8 mouse cellular contexts compared by ENCODE assay signal in genomic region chr8:47381216-47381615, GRCm38 (mm10).
DNase-seq lines count a peak whose midpoint lies in the region; ATAC-seq and TF ChIP-seq lines count a peak whose summit lies in the region.

No protein-coding gene starts in this region.

- H3K36me3 ChIP-seq in midbrain, postnatal 0 days (ENCODE audit: insufficient read depth, low read length): no peaks in the 10 kb centered on the region
- H3K36me3 ChIP-seq in midbrain, embryonic 11.5 days (ENCODE audit: control insufficient read depth, insufficient read depth, low read length): no peaks in the 10 kb centered on the region
- H3K36me3 ChIP-seq in heart, embryonic 15.5 days: no peaks in the 10 kb centered on the region

- peak overlapping the region; percentile 66; the same call in 1 of the 2 replicates for H3K27ac ChIP-seq in gastrocnemius, adult 2 months
- H3K27ac ChIP-seq in midbrain, postnatal 0 days (ENCODE audit: low read depth, low read length): no peak overlapping the region
- H3K27ac ChIP-seq in midbrain, embryonic 11.5 days (ENCODE audit: low read depth, low read length): no peak overlapping the region
- H3K27ac ChIP-seq in heart, embryonic 15.5 days: peak overlapping the region; percentile 73

- TF ChIP-seq CTCF in gastrocnemius, adult 2 months (IDR thresholded peaks at IDR 0.05): no peak
- TF ChIP-seq CTCF in midbrain, postnatal 0 days (IDR thresholded peaks at IDR 0.05): no peak

- no peaks in the 10 kb centered on the region for H3K4me1 ChIP-seq in midbrain, postnatal 0 days (ENCODE audit: insufficient read depth, low read length)
- no peaks in the 10 kb centered on the region for H3K4me1 ChIP-seq in midbrain, embryonic 11.5 days (ENCODE audit: control insufficient read depth, insufficient read depth, low read length)
- H3K4me1 ChIP-seq in heart, embryonic 15.5 days (replicated peaks): peaks cover 19% of the 10 kb centered on the region

- no peak overlapping the region for H3K4me3 ChIP-seq in gastrocnemius, adult 2 months
- no peak overlapping the region for H3K4me3 ChIP-seq in midbrain, postnatal 0 days (ENCODE audit: low read depth, low read length)
- H3K4me3 ChIP-seq in midbrain, embryonic 11.5 days (ENCODE audit: low read depth, low read length): no peak overlapping the region
- H3K4me3 ChIP-seq in heart, embryonic 15.5 days: no peak overlapping the region

- no peak overlapping the region for H3K4me2 ChIP-seq in midbrain, postnatal 0 days (ENCODE audit: low read depth, low read length, poor library complexity, severe bottlenecking)
- no peak overlapping the region for H3K4me2 ChIP-seq in midbrain, embryonic 11.5 days
- peak overlapping the region; percentile 13; the same call in 1 of the 2 replicates for H3K4me2 ChIP-seq in heart, embryonic 15.5 days

- H3K9ac ChIP-seq in midbrain, postnatal 0 days (replicated peaks; ENCODE audit: low read length, poor library complexity, severe bottlenecking): no peak overlapping the region
- no peak overlapping the region for H3K9ac ChIP-seq in midbrain, embryonic 11.5 days (ENCODE audit: low read length)
- H3K9ac ChIP-seq in heart, embryonic 15.5 days: no peak overlapping the region

- 39% methylated on average over 3 of the region's 3 CpGs for WGBS in midbrain, postnatal 0 days
- WGBS in midbrain, embryonic 11.5 days: 71% methylated on average over 3 of the region's 3 CpGs
- WGBS in heart, embryonic 15.5 days: 21% methylated on average over 3 of the region's 3 CpGs

- ATAC-seq in midbrain, postnatal 0 days (ENCODE audit: low FRiP score): no peak
- no peak for ATAC-seq in midbrain, embryonic 11.5 days (ENCODE audit: low FRiP score)
- ATAC-seq in heart, embryonic 15.5 days (replicated peaks; ENCODE audit: insufficient number of reproducible peaks, insufficient read depth, low FRiP score, low read depth): 0 out of 2 replicates have a peak, but pooled peaks have one; percentile 54

- no peaks in the 10 kb centered on the region for H3K27me3 ChIP-seq in midbrain, postnatal 0 days (ENCODE audit: insufficient read depth, low read length)
- no peaks in the 10 kb centered on the region for H3K27me3 ChIP-seq in midbrain, embryonic 11.5 days (ENCODE audit: control insufficient read depth, insufficient read depth, low read length)
- H3K27me3 ChIP-seq in heart, embryonic 15.5 days: no peaks in the 10 kb centered on the region

- intact Hi-C loops in gastrocnemius, adult 2 months (cut with DNase I): no loop called here

- no peak for DNase-seq in gastrocnemius, adult 2 months
- no peak for DNase-seq in gastrocnemius, postnatal 10 days
- peak; percentile 86 for DNase-seq in midbrain, postnatal 0 days (ENCODE audit: low spot score)
- DNase-seq in midbrain, embryonic 11.5 days (ENCODE audit: low spot score, missing footprints): no peak
- peak; percentile 56 for DNase-seq in lung, postnatal 25 days (ENCODE audit: low spot score)
- DNase-seq in thymus, postnatal 14 days: no peak
- DNase-seq in urinary bladder, postnatal 25 days (ENCODE audit: low spot score): no peak

- H3K9me3 ChIP-seq in midbrain, postnatal 0 days (ENCODE audit: low read length): no peaks in the 10 kb centered on the region
- no peaks in the 10 kb centered on the region for H3K9me3 ChIP-seq in midbrain, embryonic 11.5 days (ENCODE audit: control insufficient read depth, low read length)
- H3K9me3 ChIP-seq in heart, embryonic 15.5 days (replicated peaks): no peaks in the 10 kb centered on the region

Comparison
In these comparisons a context has a peak if more than half of its experiments do, and no peak if none do; other contexts are left out.
1. DNase-seq: peak in midbrain, postnatal 0 days (single experiment) and lung, postnatal 25 days (single experiment); none in gastrocnemius, adult 2 months (single experiment), gastrocnemius, postnatal 10 days (single experiment), midbrain, embryonic 11.5 days (single experiment), thymus, postnatal 14 days (single experiment) and urinary bladder, postnatal 25 days (single experiment).
2. H3K27ac ChIP-seq: peak in gastrocnemius, adult 2 months (single experiment) and heart, embryonic 15.5 days (single experiment); none in midbrain, postnatal 0 days (single experiment) and midbrain, embryonic 11.5 days (single experiment).